Mouse (Mus musculus) right cerebral cortex, adult 2 months (tissue): ENCODE measurements around the gene Ralgapb.

Experiments used
- DNase-seq, 2 experiments: peaks; one replicate each; pipeline ENCODE4 v3.0.0; 2021 to 2022; ENCODE audit warnings: low spot score in 2 of 2

Gene Ralgapb

DNA sequence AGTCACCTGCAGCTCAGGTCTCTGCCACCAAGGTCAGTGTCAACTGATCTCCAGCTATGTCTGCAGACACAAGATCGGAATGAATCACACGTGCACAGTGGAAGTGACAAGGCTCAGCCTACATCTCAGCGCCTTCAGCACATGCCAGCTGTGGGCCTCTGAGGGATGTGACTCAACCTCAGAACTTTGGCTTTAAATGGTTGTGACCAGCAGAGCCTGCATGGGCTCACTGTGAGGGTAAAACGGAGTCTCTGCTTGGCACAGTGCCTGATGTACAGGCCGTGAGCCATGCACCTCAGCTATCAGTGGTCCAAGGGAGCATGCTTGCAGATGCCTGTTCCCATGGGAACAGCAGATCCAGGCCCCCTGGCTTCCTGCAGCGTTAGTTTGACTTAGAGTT lies 108.9 kb downstream of the Ralgapb start:
- no peak for DNase-seq

DNA sequence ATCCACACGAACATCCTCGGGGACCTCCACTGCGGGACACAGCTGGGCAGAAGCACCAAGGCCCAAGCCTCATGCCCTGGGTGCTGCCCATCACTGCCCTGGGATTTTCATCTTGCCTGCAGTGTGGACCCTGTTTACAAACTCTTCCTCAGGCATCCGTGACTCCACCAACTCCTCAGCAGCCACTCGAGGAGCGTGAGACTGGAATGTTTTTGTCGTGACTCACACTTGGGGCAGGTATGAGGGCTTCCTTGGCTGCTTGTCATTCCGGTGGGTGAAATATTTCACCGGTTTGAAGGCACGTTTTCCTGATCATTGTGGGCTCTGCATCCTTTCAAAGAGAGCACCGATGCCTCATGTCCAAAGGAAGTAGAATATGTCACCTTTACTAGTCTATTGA lies 109.4 kb downstream of the Ralgapb start:
- no peak for DNase-seq

DNA sequence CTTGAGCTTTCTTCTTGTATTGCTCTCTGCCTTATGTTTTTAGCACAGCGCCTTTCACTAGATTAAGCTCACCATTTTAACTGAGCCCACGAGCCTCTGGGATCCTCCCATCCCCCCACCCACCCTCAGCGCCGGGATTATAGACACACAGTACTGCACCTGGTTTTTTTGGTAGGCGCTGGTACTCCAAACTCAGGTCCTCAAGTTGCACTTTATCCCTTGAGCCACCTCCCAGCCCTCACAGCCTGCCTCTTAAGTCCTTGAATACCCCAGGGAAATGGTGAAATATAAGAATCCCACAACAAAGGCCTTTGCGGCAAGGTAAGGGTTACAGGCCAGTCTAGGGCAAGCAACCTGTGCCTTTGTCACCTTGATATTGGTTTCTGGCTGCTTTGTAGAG lies 110.2 kb downstream of the Ralgapb start:
- DNase-seq, result no peak

DNA sequence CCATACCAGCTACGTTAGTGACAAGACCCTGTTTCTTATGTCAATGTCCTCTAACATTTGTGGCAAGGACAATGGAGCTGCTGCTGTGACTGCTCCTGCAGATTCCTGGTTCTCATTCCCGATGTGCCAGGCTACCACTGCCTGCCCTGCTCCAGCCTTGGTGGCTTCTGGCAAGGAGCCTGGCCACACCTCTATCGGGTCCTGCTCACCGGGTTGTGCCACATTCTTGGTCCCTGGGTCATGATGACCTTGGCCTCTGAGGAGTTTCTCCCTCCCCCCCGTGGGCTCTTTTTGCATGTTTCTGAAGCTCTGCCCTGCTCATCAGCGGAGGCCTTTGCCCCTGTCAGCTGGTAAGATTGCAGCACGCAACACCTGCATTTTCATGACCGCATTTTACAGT lies 113.4 kb downstream of the Ralgapb start:
- DNase-seq, result no peak

DNA sequence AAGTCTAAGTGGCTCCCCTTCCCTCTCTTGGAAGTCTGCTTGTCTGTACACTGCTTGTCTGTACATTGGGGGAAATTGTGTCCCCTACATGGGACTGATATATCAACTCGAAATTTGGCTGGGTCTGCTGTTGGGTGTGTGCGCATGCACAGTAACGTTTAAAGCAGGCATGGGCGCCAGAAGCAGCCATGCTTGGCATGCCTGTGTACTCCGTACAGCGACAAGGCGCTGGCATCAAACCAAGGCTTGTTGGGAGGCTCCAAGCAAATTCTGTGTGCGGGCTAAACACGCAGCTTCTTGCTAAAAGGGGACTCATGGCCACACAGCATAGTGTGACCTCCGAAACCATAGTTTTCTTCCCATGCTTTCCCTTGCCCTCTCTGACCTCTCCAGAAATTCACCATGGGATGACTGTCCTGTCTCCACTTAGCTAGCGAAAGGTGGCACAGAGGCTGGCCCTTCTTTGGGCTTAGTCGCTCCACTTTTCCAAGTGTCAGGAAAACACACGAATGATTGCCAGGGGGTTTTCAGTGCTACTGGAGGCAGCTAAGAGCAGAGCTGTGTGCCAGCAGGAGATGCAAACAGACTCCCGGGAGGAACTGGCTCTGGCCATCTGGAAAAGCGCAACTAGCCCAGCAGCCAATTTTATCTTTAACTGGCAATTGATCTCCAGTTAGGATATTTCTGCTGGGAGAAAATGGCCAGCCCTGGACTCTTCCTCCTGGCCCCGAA lies 114.6 kb downstream of the Ralgapb start:
- no peak for DNase-seq

DNA sequence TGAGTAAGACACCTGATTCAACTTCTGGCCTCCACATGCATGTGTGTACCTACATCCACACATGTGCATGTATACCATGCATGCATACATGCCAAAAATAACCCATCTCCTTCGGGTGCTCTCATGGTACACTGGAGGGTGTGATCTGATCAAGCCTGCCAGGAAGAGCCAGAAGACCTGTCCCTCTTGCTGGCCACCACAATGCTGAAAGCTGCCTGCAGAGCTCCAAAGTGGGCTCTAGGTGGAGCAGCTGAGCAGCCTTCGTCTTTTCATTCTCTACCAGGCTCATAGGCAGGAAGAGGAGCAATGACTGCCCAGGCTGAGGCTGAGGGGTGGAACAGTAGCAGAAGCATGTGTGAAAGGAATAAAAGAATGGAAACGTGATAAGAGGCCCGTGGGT lies 124.4 kb downstream of the Ralgapb start:
- peak; percentile 71 to 73 for DNase-seq

DNA sequence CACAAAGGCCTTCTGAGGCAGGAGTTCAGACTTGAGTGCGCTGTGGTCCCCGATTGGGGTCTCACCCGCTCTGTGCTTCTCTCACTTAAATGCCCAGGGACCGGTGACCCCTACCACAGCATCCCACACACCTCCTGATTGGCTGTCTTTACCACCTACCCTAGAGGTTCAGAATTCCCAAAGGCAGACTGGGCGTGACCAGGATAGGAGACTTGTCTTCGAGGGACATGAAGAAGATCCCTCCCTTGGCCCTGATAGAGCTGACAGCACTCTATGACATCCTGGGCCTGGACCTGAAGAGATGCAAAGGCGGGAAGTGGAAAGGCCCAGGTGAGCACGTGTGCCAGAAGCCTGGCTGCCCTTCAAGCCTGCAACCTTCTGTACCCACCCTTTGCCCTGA lies 124.9 kb downstream of the Ralgapb start:
- DNase-seq, result no peak

DNA sequence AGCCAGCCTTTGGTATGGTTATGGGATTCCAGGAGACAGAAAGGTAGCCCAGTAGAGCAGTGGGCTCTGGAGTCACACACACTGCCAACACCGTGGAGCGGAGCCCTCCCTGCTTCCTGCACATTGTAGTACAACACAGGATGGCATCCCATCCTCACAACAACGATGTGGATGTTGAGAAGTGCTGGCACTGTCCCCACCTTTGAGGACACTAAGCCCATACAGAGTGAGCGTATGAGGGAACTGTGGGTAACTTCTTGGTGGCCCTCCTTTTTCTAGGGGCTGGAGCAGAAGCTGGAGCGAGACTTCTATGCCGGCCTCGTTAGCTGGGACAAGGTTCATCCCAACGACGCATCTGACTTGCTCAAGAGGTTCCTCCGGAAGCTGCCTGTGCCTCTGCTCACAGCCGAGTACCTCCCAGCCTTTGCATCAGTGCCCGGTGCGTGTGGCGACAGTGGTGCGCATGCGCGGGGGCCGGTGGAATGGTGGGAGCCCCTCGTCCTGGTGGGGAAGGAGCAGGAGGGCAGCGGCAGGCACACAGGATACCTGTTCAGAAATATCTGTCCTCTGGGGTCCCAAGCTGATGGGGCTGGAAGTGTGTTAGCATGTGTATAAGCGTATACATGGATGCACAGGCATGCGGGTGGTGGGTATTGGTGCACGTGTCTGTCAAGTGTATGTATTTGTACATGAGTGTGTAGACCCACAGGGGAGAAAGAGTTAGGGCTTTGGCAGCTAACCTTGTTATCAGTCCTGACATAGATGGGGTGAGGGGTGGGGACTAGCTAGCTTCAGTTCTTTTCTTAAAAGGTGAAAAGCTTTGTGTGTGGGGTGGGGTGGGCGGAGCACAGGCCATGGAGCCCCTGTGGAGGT lies 130.0 kb downstream of the Ralgapb start:
- no peak for DNase-seq

DNA sequence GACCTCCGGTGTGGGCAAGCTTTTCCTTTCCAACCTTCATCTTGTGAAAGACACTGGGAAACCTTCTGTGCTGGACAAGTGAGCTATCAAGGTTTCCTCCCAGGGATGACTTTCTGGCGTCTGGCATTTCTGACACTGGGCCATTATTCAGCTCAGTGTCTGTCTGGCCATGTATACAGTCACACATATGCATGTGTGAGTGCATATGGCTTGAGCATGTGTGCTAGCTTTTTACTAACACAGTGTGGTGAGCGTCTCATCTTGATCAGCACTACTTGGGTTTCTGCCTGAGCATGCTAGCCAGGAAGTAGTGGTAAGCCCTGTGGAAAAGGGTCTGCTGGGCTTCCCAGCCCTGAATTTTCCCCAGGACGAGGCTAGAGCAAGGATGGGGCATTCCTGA lies 131.6 kb downstream of the Ralgapb start:
- no peak for DNase-seq

DNA sequence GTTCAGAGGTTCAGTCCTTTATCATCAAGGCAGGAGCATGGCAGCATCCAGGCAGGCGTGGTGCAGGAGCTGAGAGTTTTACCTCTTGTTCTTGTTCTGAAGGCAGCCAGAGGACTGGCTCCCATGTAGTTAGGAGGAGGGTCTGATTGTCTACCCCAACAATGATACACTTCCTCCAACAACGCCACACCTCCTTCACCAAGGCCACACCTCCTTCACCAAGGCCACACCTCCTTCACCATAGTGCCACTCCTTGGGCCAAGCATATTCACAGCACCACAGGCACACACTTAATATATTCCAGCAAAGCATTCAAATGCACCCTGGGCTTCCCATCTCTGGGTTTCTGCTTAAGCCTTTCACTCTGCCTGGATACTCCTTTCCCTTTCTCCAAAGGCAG lies 135.6 kb downstream of the Ralgapb start:
- DNase-seq, result no peak

DNA sequence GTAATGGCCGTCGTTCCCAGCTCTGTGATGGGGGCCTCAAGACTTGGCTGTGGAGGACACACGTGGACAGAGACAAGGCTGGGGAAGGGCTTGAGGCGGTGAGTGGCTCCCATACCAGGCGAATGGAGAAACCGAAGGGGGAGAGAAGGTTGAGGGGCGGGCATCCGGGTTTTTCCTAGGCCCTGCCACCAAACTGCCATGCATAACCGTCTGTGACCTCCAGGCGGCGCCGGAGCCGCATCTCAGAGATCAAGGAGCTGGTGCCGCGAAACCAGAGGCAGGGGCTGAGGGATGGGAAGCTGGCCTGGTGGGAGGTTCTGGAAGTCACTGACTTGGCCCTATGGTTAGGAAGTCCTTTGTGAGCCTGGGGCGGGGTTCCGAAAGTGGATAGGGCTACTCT lies 137.1 kb downstream of the Ralgapb start:
- DNase-seq, result peak; percentile 79 to 82
